Mouse (Mus musculus): ENCODE measurements around the gene Vti1a.

DNA sequence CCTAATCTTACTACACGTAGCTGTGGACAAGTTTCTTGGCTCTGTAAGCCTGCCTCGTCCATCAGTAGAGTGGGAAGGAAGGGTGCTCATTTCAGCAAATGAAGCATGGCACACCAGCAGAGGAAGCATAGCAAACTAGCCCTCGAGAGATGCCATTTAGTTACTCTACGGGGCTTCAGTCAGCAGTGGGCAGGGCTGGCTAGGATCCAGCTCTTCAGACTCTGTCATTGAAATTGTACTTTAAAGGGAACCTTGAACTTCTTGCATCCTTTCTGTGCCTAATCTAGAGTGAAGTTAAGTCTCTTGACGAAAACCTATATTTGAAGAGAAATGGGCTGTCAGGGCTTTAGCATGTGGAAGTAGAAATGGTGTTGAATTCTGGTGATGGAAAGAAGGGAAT lies 3.4 kb downstream of the Vti1a start:
- TF ChIP-seq CTCF (conservative IDR thresholded peaks at IDR 0.05; ENCODE audit: low read length) (no peak), NANOG (IDR thresholded peaks at IDR 0.05; ENCODE audit: borderline replicate concordance, low read length) (no peak)
